Mouse (Mus musculus): Measurements from ENCODE around the gene Gpx1. TPM values are rescaled to one million over a fixed set of nuclear protein-coding genes. Genes with fewer than 3 reads are reported as not detected.

The Gpx1 gene
- polyA plus RNA-seq, 1 experiment from 2014 or later = 453 TPM

DNA sequence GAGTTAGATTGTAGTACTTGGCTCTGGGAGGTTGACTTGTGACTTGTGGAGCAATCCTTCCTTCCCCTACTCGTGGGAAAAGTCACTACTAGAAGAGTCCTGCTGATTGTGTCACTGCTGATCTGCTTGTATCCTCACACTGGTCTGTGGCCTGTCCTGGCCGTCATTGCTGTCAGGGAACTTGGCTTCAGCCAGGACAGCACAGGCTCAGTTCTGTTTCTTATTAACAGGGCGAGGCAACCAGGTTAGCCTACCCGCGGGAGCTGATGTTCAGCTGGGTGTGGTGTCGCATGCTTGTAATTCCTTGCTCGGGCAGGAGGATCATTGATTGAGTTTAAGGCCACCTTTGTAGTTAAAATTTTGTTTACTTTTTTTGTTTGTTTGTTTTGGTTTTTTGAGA is 46.3 kb downstream of the Gpx1 start:
- ATAC-seq = no peak
- Histone ChIP-seq H3K27ac (ENCODE audit: low read depth, low read length) (no peak overlapping the region), H3K27me3 (replicated peaks; ENCODE audit: control insufficient read depth, insufficient read depth, low read length) (no peaks in the 10 kb centered on the region), H3K4me1 (ENCODE audit: control insufficient read depth, insufficient read depth, low read depth, low read length) (no peaks in the 10 kb centered on the region), H3K9ac (ENCODE audit: low read depth, low read length) (no peak overlapping the region), H3K4me2 (ENCODE audit: low read length) (no peak overlapping the region), H3K9me3 (ENCODE audit: control insufficient read depth, low read length) (no peaks in the 10 kb centered on the region), H3K4me3 (ENCODE audit: low read length) (no peak overlapping the region), H3K36me3 (ENCODE audit: control insufficient read depth, insufficient read depth, low read length) (peaks cover 44% of the 10 kb centered on the region)
- 89% methylated on average over 7 of the region's 7 CpGs for WGBS

DNA sequence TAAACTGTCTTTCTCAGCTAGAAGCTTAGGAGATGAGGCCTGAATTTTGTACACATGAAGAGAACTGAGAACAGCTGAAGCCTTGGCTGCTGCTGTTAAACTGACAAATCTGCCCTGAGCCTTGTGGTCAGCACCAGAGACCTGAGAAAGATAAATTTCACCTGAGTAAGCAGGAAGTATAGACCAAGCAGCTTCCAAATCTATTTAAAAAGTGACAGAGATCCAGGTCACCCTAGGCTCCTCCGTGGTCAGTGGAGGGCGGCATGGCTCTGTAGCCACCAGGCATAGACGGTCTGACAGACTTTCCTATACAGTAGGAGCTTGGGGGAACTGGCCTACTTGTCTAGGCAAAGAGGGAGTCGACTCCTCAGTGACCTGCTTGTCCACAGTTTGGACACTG is 48.1 kb downstream of the Gpx1 start:
- Histone ChIP-seq H3K9me3 (ENCODE audit: control insufficient read depth, low read length) (no peaks in the 10 kb centered on the region), H3K9ac (ENCODE audit: low read depth, low read length) (no peak overlapping the region), H3K4me2 (ENCODE audit: low read length) (no peak overlapping the region), H3K27ac (ENCODE audit: low read depth, low read length) (no peak overlapping the region), H3K27me3 (replicated peaks; ENCODE audit: control insufficient read depth, insufficient read depth, low read length) (no peaks in the 10 kb centered on the region), H3K4me3 (ENCODE audit: low read length) (no peak overlapping the region), H3K4me1 (ENCODE audit: control insufficient read depth, insufficient read depth, low read depth, low read length) (no peaks in the 10 kb centered on the region), H3K36me3 (ENCODE audit: control insufficient read depth, insufficient read depth, low read length) (peaks cover 42% of the 10 kb centered on the region)
- no peak for ATAC-seq
- WGBS = 87% methylated on average over 4 of the region's 4 CpGs

DNA sequence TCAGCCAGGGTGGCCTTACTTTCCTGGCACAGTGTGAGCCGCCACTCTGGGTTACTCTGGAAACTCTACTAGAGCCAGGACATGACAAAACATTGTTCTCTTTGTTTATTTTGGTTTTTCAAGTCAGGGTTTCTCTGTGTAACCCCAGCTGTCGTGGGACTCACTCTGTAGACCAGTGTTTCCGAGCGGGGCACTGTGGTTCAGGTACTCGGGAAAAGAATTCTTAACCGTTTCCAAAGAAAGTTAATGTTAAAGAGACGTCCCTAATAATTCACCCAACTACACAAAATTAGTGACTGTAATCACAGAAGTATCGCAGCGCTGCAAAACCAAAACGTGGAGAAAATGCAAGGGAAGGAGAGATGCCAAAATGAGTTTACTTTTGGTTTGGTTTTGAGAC is 49.9 kb downstream of the Gpx1 start:
- no peak for ATAC-seq
- WGBS = 83% methylated on average over 10 of the region's 10 CpGs
- no peak overlapping the region for H3K9ac ChIP-seq (ENCODE audit: low read depth, low read length)

DNA sequence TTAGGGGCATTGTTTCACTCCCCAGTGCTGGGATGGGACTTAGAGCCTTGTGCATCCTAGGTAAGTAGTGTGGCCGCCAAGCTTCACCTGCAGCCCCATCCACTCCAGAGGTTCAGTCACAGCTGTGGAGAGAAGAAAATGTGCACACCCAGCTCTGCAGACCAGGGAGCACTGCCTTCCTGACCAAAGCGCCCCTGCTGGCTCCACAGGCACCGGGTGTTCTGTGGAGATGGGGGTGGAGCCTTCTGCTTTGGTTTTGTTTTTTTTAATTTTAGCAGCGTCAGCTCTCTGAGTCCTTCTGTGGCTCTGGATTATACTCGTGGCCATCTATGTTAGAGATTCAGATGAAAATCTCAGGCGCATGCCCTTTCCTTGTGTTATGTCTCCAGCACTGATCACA is 50.5 kb downstream of the Gpx1 start:
- Histone ChIP-seq H3K4me2 (ENCODE audit: low read length) (no peak overlapping the region), H3K36me3 (ENCODE audit: control insufficient read depth, insufficient read depth, low read length) (peaks cover 42% of the 10 kb centered on the region), H3K9me3 (ENCODE audit: control insufficient read depth, low read length) (no peaks in the 10 kb centered on the region), H3K4me1 (ENCODE audit: control insufficient read depth, insufficient read depth, low read depth, low read length) (no peaks in the 10 kb centered on the region), H3K27ac (ENCODE audit: low read depth, low read length) (no peak overlapping the region), H3K27me3 (replicated peaks; ENCODE audit: control insufficient read depth, insufficient read depth, low read length) (no peaks in the 10 kb centered on the region), H3K4me3 (ENCODE audit: low read length) (no peak overlapping the region), H3K9ac (ENCODE audit: low read depth, low read length) (no peak overlapping the region)
- ATAC-seq = no peak
- 80% methylated on average over 6 of the region's 6 CpGs for WGBS

More for the DNA sequence above, 49.9 kb downstream of the Gpx1 start:
- H3K4me2 ChIP-seq (ENCODE audit: low read length) = no peak overlapping the region
- H3K36me3 ChIP-seq (ENCODE audit: control insufficient read depth, insufficient read depth, low read length) = peaks cover 46% of the 10 kb centered on the region
- H3K9me3 ChIP-seq (ENCODE audit: control insufficient read depth, low read length) = no peaks in the 10 kb centered on the region
- H3K27ac ChIP-seq (ENCODE audit: low read depth, low read length) = no peak overlapping the region
- no peaks in the 10 kb centered on the region for H3K27me3 ChIP-seq (replicated peaks; ENCODE audit: control insufficient read depth, insufficient read depth, low read length)
- H3K4me3 ChIP-seq (ENCODE audit: low read length) = no peak overlapping the region
- no peaks in the 10 kb centered on the region for H3K4me1 ChIP-seq (ENCODE audit: control insufficient read depth, insufficient read depth, low read depth, low read length)

Other genes starting within 250 kb of the Gpx1 start
- gene Apeh, start 244.3 kb upstream of the Gpx1 start, polyA plus RNA-seq (2015; fragmentation: Nextera tagmentation; extraction: Ambion mirVana) = 58.6 and 60.9 TPM in 2 replicates
- gene Bsn, start 148.5 kb upstream of the Gpx1 start, polyA plus RNA-seq (2015; fragmentation: Nextera tagmentation; extraction: Ambion mirVana) = 8.7 and 9.5 TPM in 2 replicates
- 75.4 and 90.0 TPM in 2 replicates for gene Dag1, start 74.9 kb upstream of the Gpx1 start, polyA plus RNA-seq (2015; fragmentation: Nextera tagmentation; extraction: Ambion mirVana)
- gene Nicn1, start 48.5 kb upstream of the Gpx1 start, polyA plus RNA-seq (2015; fragmentation: Nextera tagmentation; extraction: Ambion mirVana) = 142 and 145 TPM in 2 replicates
- gene Amt, start 42.0 kb upstream of the Gpx1 start, polyA plus RNA-seq (2015; fragmentation: Nextera tagmentation; extraction: Ambion mirVana) = 23.3 and 26.3 TPM in 2 replicates
- gene Rhoa, start 32.8 kb upstream of the Gpx1 start, polyA plus RNA-seq (2015; fragmentation: Nextera tagmentation; extraction: Ambion mirVana) = 278 TPM in 2 replicates
- 51.6 and 57.2 TPM in 2 replicates for gene Tcta, start 32.7 kb upstream of the Gpx1 start, polyA plus RNA-seq (2015; fragmentation: Nextera tagmentation; extraction: Ambion mirVana)
- 116 and 127 TPM in 2 replicates for gene Usp4, start 8.9 kb downstream of the Gpx1 start, polyA plus RNA-seq (2015; fragmentation: Nextera tagmentation; extraction: Ambion mirVana)
- gene 1700102P08Rik, start 53.9 kb downstream of the Gpx1 start, polyA plus RNA-seq (2015; fragmentation: Nextera tagmentation; extraction: Ambion mirVana) = 1.5 and 2.7 TPM in 2 replicates
- 1.6 and 1.7 TPM in 2 replicates for gene Ccdc36, start 89.6 kb downstream of the Gpx1 start, polyA plus RNA-seq (2015; fragmentation: Nextera tagmentation; extraction: Ambion mirVana)
- gene BC048562, start 97.6 kb downstream of the Gpx1 start, polyA plus RNA-seq (2015; fragmentation: Nextera tagmentation; extraction: Ambion mirVana) = not detected in 2 replicates
- gene Ccdc71, start 121.6 kb downstream of the Gpx1 start, polyA plus RNA-seq (2015; fragmentation: Nextera tagmentation; extraction: Ambion mirVana) = 57.6 and 68.3 TPM in 2 replicates
- 54.8 and 68.6 TPM in 2 replicates for gene Klhdc8b, start 122.7 kb downstream of the Gpx1 start, polyA plus RNA-seq (2015; fragmentation: Nextera tagmentation; extraction: Ambion mirVana)
- 17.1 and 26.5 TPM in 2 replicates for gene Lamb2, start 140.8 kb downstream of the Gpx1 start, polyA plus RNA-seq (2015; fragmentation: Nextera tagmentation; extraction: Ambion mirVana)
- gene Usp19, start 151.7 kb downstream of the Gpx1 start, polyA plus RNA-seq (2015; fragmentation: Nextera tagmentation; extraction: Ambion mirVana) = 56.3 and 71.4 TPM in 2 replicates
- 62.3 and 64.6 TPM in 2 replicates for gene Qars, start 168.8 kb downstream of the Gpx1 start, polyA plus RNA-seq (2015; fragmentation: Nextera tagmentation; extraction: Ambion mirVana)
- 106 and 126 TPM in 2 replicates for gene Qrich1, start 177.9 kb downstream of the Gpx1 start, polyA plus RNA-seq (2015; fragmentation: Nextera tagmentation; extraction: Ambion mirVana)
- 101 and 110 TPM in 2 replicates for gene Impdh2, start 221.4 kb downstream of the Gpx1 start, polyA plus RNA-seq (2015; fragmentation: Nextera tagmentation; extraction: Ambion mirVana)
- 71.8 and 78.2 TPM in 2 replicates for gene Ndufaf3, start 228.5 kb downstream of the Gpx1 start, polyA plus RNA-seq (2015; fragmentation: Nextera tagmentation; extraction: Ambion mirVana)
- gene Dalrd3, start 231.0 kb downstream of the Gpx1 start, polyA plus RNA-seq (2015; fragmentation: Nextera tagmentation; extraction: Ambion mirVana) = 328 and 331 TPM in 2 replicates
- 326 and 352 TPM in 2 replicates for gene Wdr6, start 239.8 kb downstream of the Gpx1 start, polyA plus RNA-seq (2015; fragmentation: Nextera tagmentation; extraction: Ambion mirVana)